ENCODE assay signal across 9 mouse cellular contexts in genomic region chr17:34714181-34714907, GRCm38 (mm10). TPM values are rescaled to one million over a fixed set of nuclear protein-coding genes. Genes with fewer than 3 reads are reported as not detected.
DNase-seq lines count a peak whose midpoint lies in the region.
"Had no signal": no experiment of that assay in that cellular context is flagged by ENCODE, and none has a peak within 500 bp of the region (broad histone marks: within the 10 kb centered on the region; RNA-seq: fewer than 3 reads in every experiment).

No protein-coding gene starts in this region.

- peak; percentile 58 for DNase-seq in 3T3-L1 (ENCODE audit: low read depth, low spot score)
- DNase-seq in adrenal gland, adult 8-10 months: peak; percentile 83
- peak; percentile 61 for DNase-seq in adrenal gland, postnatal 25 days
- peak; percentile 24 for DNase-seq in kidney, adult 11 months
- peak; percentile 20 to 31 for DNase-seq in kidney, adult 8-10 months
- peak; percentile 65 for DNase-seq in kidney, postnatal 14 days
- DNase-seq in kidney, postnatal 4 days: peak; percentile 33 to 36

RNA-seq across cellular contexts. Expression of gene C4b, which starts 29.3 kb away (rescaled TPM):
- total RNA-seq in adrenal gland, adult 8-10 months (2022): 100 to 1,000 TPM; 116 to 180 (median 142) TPM
- total RNA-seq in adrenal gland, postnatal 25 days (2021): 134 and 138 TPM in 2 replicates
- total RNA-seq: CH12.LX had no signal

RNA-seq across cellular contexts. Expression of gene Tnxb, which starts 44.0 kb away (rescaled TPM):
- total RNA-seq in adrenal gland, adult 8-10 months (2022): 10 to 100 TPM; 27.6 to 54.1 (median 41.4) TPM
- 23.7 and 25.4 TPM in 2 replicates for total RNA-seq in adrenal gland, postnatal 25 days (2021)
- total RNA-seq: CH12.LX; common myeloid progenitor, adult 5-6 weeks had no signal

Comparison
In these comparisons a context has a peak if more than half of its experiments do, and no peak if none do; other contexts are left out.
1. Peak in every context shown above with its lines: DNase-seq.
2. DNase-seq: peak in every context shown above with its lines; median percentile 83 in adrenal gland, adult 8-10 months; 65 in kidney, postnatal 14 days; 61 in adrenal gland, postnatal 25 days; 58 in 3T3-L1; 34 in kidney, postnatal 4 days; 26 in kidney, adult 8-10 months; 24 in kidney, adult 11 months.